Mouse (Mus musculus): ENCODE data around the gene Hhip.
A peak's percentile ranks its signal among the peaks of the same experiment; 100 is the strongest.

GRCm38 (mm10) chr8:80057198-80058174 is at the start of gene Hhip:
- peak; percentile 12; the same call in 1 of the 2 replicates for TF ChIP-seq CTCF (IDR thresholded peaks at IDR 0.05; ENCODE audit: low read depth)
- no peak for TF ChIP-seq EP300 (IDR thresholded peaks at IDR 0.05; ENCODE audit: low read depth)
